Mouse (Mus musculus): Measurements from ENCODE around the gene Tmigd3. TPM values are rescaled to one million over a fixed set of nuclear protein-coding genes. Genes with fewer than 3 reads are reported as not detected.
A peak's percentile ranks its signal among the peaks of the same experiment; 100 is the strongest.
"Not testable (repeated sequence)": the region's sequence is repeated elsewhere in the genome, so short reads cannot be mapped to it uniquely, and the experiment has no call there.

The Tmigd3 gene
- polyA plus RNA-seq, 2 experiments: 0.09 to 0.11 TPM

- H3K4me2 ChIP-seq (ENCODE audit: low read depth): peak overlapping the region; percentile 63
- 7% methylated on average over 10 of the region's 10 CpGs for WGBS (ENCODE audit: insufficient replicate concordance)
- DNase-seq (ENCODE audit: low read depth in 3 of 3, low spot score in 3 of 3): peak in 2 of 3 experiments; percentile 44 to 45
- H3K27me3 ChIP-seq (ENCODE audit: control insufficient read depth, insufficient read depth, low read length): no peaks in the 10 kb centered on the region
- H3K4me3 ChIP-seq (ENCODE audit: insufficient read depth in 1 of 2, low read depth in 2 of 2, low read length in 2 of 2): peak overlapping the region in 1 of 2 experiments; percentile 5; a peak in 2 of 4 replicates
- H3K36me3 ChIP-seq (replicated peaks; ENCODE audit: control insufficient read depth, insufficient read depth, low read depth): no peaks in the 10 kb centered on the region
- peaks cover 37 to 54% of the 10 kb centered on the region in 2 experiments for H3K4me1 ChIP-seq (replicated peaks; ENCODE audit: control insufficient read depth in 2 of 2, insufficient read depth in 2 of 2, low read length in 1 of 2)
- peak overlapping the region; percentile 12; the same call in 1 of the 2 replicates for H3K27ac ChIP-seq
- peak overlapping the region; percentile 33; the same call in 1 of the 2 replicates for H3K9ac ChIP-seq (replicated peaks)
- H3K9me3 ChIP-seq (ENCODE audit: control insufficient read depth, low read length): no peaks in the 10 kb centered on the region
- TF ChIP-seq CTCF (IDR thresholded peaks at IDR 0.05; ENCODE audit: low read depth) (no peak), EP300 (IDR thresholded peaks at IDR 0.05; ENCODE audit: low read depth) (peak; percentile 62)
- ATAC-seq (ENCODE audit: insufficient read depth): peak; percentile 76
Measured at GRCm38 (mm10) chr3:105913839-105914681, 43.4 kb downstream of the Tmigd3 start.

DNA sequence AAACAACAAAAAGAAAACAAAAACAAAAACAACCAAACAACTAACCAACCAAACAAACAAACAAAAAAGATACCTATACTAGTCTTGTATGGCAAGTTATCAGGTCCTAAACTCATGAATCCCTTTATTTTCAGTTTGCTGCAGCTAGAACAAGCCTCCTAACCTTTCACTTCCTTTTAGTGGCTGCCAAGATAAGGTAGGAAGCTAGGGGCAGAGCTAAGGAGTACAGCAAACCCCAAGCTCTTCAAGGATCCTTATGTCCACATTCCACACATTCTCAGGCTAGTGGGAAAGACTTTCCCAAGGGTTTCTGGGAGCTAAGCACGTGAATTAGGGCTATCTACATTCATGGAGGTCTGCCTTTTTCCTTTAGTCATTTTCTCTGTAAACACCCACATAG is 44.6 kb downstream of the Tmigd3 start:
- H3K4me1 ChIP-seq (replicated peaks; ENCODE audit: control insufficient read depth in 2 of 2, insufficient read depth in 2 of 2, low read length in 1 of 2): peaks cover 37 to 56% of the 10 kb centered on the region in 2 experiments
- H3K27me3 ChIP-seq (ENCODE audit: control insufficient read depth, insufficient read depth, low read length): no peaks in the 10 kb centered on the region
- no peak for DNase-seq (ENCODE audit: low read depth in 3 of 3, low spot score in 3 of 3)
- no peak overlapping the region for H3K27ac ChIP-seq
- no peak overlapping the region for H3K4me2 ChIP-seq (ENCODE audit: low read depth)
- WGBS (ENCODE audit: insufficient replicate concordance): 26% methylated on average over 1 of the region's 1 CpGs
- no peak for ATAC-seq (ENCODE audit: insufficient read depth)
- no peaks in the 10 kb centered on the region for H3K9me3 ChIP-seq (ENCODE audit: control insufficient read depth, low read length)
- no peaks in the 10 kb centered on the region for H3K36me3 ChIP-seq (replicated peaks; ENCODE audit: control insufficient read depth, insufficient read depth, low read depth)
- H3K4me3 ChIP-seq (ENCODE audit: insufficient read depth in 1 of 2, low read depth in 2 of 2, low read length in 2 of 2): no peak overlapping the region
- no peak for TF ChIP-seq CTCF (IDR thresholded peaks at IDR 0.05; ENCODE audit: low read depth)
- TF ChIP-seq EP300 (IDR thresholded peaks at IDR 0.05; ENCODE audit: low read depth): no peak
- no peak overlapping the region for H3K9ac ChIP-seq (replicated peaks)

GRCm38 (mm10) chr3:105916455-105916854 is 45.8 kb downstream of the Tmigd3 start:
- H3K4me3 ChIP-seq (ENCODE audit: insufficient read depth in 1 of 2, low read depth in 2 of 2, low read length in 2 of 2); H3K27me3 ChIP-seq (ENCODE audit: control insufficient read depth, insufficient read depth, low read length); H3K27ac ChIP-seq; H3K36me3 ChIP-seq (replicated peaks; ENCODE audit: control insufficient read depth, insufficient read depth, low read depth); H3K4me2 ChIP-seq (ENCODE audit: low read depth); H3K9ac ChIP-seq (replicated peaks); ATAC-seq (ENCODE audit: insufficient read depth); DNase-seq (ENCODE audit: low read depth in 3 of 3, low spot score in 3 of 3); H3K9me3 ChIP-seq (ENCODE audit: control insufficient read depth, low read length): not testable (repeated sequence)
- peaks cover 37 to 53% of the 10 kb centered on the region in 2 experiments for H3K4me1 ChIP-seq (replicated peaks; ENCODE audit: control insufficient read depth in 2 of 2, insufficient read depth in 2 of 2, low read length in 1 of 2)

GRCm38 (mm10) chr3:105917656-105918354 is 47.1 kb downstream of the Tmigd3 start:
- DNase-seq (ENCODE audit: low read depth in 3 of 3, low spot score in 3 of 3): no peak
- Histone ChIP-seq H3K9me3 (ENCODE audit: control insufficient read depth, low read length) (no peaks in the 10 kb centered on the region), H3K36me3 (replicated peaks; ENCODE audit: control insufficient read depth, insufficient read depth, low read depth) (no peaks in the 10 kb centered on the region), H3K9ac (replicated peaks) (no peak overlapping the region), H3K4me1 (replicated peaks; ENCODE audit: control insufficient read depth in 2 of 2, insufficient read depth in 2 of 2, low read length in 1 of 2) (peaks cover 34 to 44% of the 10 kb centered on the region in 2 experiments), H3K27me3 (ENCODE audit: control insufficient read depth, insufficient read depth, low read length) (no peaks in the 10 kb centered on the region), H3K27ac (no peak overlapping the region), H3K4me2 (ENCODE audit: low read depth) (no peak overlapping the region), H3K4me3 (ENCODE audit: insufficient read depth in 1 of 2, low read depth in 2 of 2, low read length in 2 of 2) (no peak overlapping the region)
- no peak for ATAC-seq (ENCODE audit: insufficient read depth)
- TF ChIP-seq CTCF (IDR thresholded peaks at IDR 0.05; ENCODE audit: low read depth): no peak
- TF ChIP-seq EP300 (IDR thresholded peaks at IDR 0.05; ENCODE audit: low read depth): no peak
- WGBS (ENCODE audit: insufficient replicate concordance): 26% methylated on average over 10 of the region's 10 CpGs

DNA sequence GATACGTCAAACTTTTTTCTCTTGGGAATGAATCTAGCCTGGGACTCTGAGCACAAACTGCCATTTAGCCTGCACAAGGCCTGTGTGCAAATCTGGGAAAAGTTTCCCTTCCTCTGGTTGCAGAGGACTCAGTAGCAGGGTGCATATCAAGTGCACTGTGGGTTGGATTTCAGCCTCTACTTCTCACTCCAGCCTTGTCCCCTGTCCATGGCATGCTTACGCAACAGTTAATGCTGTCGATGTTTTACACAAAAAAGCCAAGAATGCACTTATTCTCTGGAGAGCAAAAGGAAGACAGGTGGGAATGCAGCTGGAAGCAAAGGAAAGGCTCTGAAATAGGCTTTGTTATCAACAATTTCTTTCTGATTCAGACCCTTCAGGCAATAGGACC is 47.6 kb downstream of the Tmigd3 start:
- TF ChIP-seq EP300 (IDR thresholded peaks at IDR 0.05; ENCODE audit: low read depth) (no peak), CTCF (IDR thresholded peaks at IDR 0.05; ENCODE audit: low read depth) (no peak)
- DNase-seq (ENCODE audit: low read depth in 3 of 3, low spot score in 3 of 3) (no peak), ATAC-seq (ENCODE audit: insufficient read depth) (no peak)
- Histone ChIP-seq H3K36me3 (replicated peaks; ENCODE audit: control insufficient read depth, insufficient read depth, low read depth) (no peaks in the 10 kb centered on the region), H3K27me3 (ENCODE audit: control insufficient read depth, insufficient read depth, low read length) (no peaks in the 10 kb centered on the region), H3K4me1 (replicated peaks; ENCODE audit: control insufficient read depth in 2 of 2, insufficient read depth in 2 of 2, low read length in 1 of 2) (peaks cover 31 to 41% of the 10 kb centered on the region in 2 experiments), H3K27ac (no peak overlapping the region), H3K4me2 (ENCODE audit: low read depth) (no peak overlapping the region), H3K4me3 (ENCODE audit: insufficient read depth in 1 of 2, low read depth in 2 of 2, low read length in 2 of 2) (no peak overlapping the region), H3K9me3 (ENCODE audit: control insufficient read depth, low read length) (no peaks in the 10 kb centered on the region), H3K9ac (replicated peaks) (no peak overlapping the region)
- 40% methylated on average over 3 of the region's 3 CpGs for WGBS (ENCODE audit: insufficient replicate concordance)

- H3K27me3 ChIP-seq (ENCODE audit: control insufficient read depth, insufficient read depth, low read length); DNase-seq (ENCODE audit: low read depth in 3 of 3, low spot score in 3 of 3); H3K27ac ChIP-seq; H3K4me2 ChIP-seq (ENCODE audit: low read depth); H3K9ac ChIP-seq (replicated peaks); ATAC-seq (ENCODE audit: insufficient read depth); H3K36me3 ChIP-seq (replicated peaks; ENCODE audit: control insufficient read depth, insufficient read depth, low read depth); H3K4me3 ChIP-seq (ENCODE audit: insufficient read depth in 1 of 2, low read depth in 2 of 2, low read length in 2 of 2); H3K9me3 ChIP-seq (ENCODE audit: control insufficient read depth, low read length): not testable (repeated sequence)
- H3K4me1 ChIP-seq (replicated peaks; ENCODE audit: control insufficient read depth in 2 of 2, insufficient read depth in 2 of 2, low read length in 1 of 2): peaks cover 10 to 30% of the 10 kb centered on the region in 2 experiments
Measured at GRCm38 (mm10) chr3:105920743-105921142, 50.0 kb downstream of the Tmigd3 start.

Measured in liver, embryonic 14.5 days (tissue).